Mouse (Mus musculus) cerebellum, adult 2 months (tissue): ENCODE measurements at regions not wholly inside any gene's neighbourhood (a gene's known extent, or its start where the extent isn't known, plus 50 kb on each side); places are given as distances from the start of the nearest gene placed in this dataset.

Source experiments
- CTCF ChIP-seq: fragments of 200-500 bp; IDR thresholded peaks from 2 replicates; pipeline ENCODE4 v1.5.1; 2011; ENCODE audit warnings: low read depth, mild to moderate bottlenecking, control low read depth, low read length, moderate library complexity, borderline replicate concordance; ENCODE audit not compliant: insufficient read depth
- POLR2A ChIP-seq: fragments of 200-500 bp; IDR thresholded peaks from 2 replicates; pipeline ENCODE4 v1.6.1; 2011; ENCODE audit warnings: low read length, control low read depth, borderline replicate concordance; ENCODE audit not compliant: insufficient read depth

DNA sequence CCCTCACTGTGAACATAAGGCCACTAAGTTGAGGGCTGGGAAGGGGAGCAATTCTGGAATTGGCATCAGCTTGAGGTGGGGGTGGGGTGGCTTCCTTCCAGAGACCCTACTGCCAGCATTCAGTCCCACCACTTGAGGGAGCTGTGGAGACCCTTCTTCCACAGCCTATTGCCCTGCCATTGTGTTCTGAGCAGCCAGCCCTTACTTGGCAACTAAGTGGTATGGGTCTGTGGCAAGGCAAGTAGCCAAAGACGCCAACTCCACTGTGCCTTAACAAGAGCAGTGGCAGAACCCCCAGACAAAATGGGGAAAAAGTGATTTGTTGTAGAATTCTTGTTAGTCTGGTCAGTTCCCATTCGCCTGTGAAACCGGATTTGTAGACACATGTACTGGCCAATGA is 365.4 kb upstream of the Gm26657 start:
- TF ChIP-seq POLR2A (no peak), CTCF (no peak)
